Mouse (Mus musculus) brain, embryonic 14.5 days (tissue): ENCODE measurements around the gene Synrg.

Experiments used
- CTCF ChIP-seq: fragments of 200-500 bp; IDR thresholded peaks from 2 replicates; pipeline ENCODE4 v1.5.1; 2012; ENCODE audit warnings: inconsistent platforms, mild to moderate bottlenecking, moderate library complexity, borderline replicate concordance; ENCODE audit not compliant: insufficient read depth, insufficient read length; ENCODE audit errors: extremely low read depth
- POLR2A ChIP-seq: fragments of 200-500 bp; IDR thresholded peaks from 2 replicates; pipeline ENCODE4 v1.6.1; 2012; ENCODE audit warnings: mild to moderate bottlenecking, inconsistent platforms, borderline replicate concordance; ENCODE audit not compliant: poor library complexity, insufficient read depth, insufficient read length, severe bottlenecking; ENCODE audit errors: extremely low read depth

DNA sequence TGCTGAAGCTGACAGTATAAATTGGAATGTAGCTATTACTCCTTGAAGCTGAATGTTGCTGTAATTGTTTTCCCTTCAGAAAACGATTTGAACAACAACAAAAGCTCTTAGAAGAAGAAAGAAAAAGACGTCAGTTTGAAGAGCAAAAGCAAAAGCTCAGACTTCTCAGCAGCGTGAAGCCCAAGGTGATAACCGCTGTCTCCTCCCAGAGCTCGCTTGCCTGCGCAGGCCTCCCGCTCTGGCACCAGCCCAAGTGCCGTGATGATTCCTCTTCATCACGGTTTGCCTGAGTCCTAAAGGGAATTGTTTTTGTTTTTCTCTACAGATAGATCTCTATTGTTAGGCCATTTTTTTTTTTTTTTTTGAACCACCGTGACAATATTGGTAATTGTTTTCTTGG, 17.1 kb downstream of the Synrg start:
- TF ChIP-seq POLR2A = no peak
- TF ChIP-seq CTCF = no peak
